Mouse (Mus musculus) left cerebral cortex, adult 6 months (tissue): ENCODE data around the gene Tfb1m. TPM values are rescaled to one million over a fixed set of nuclear protein-coding genes. Genes with fewer than 3 reads are reported as not detected.

Source experiments
- long read RNA-seq, 2 experiments: library from polyadenylated mRNA; unstranded; transcript quantifications; one replicate each; pipeline ENCODE4 v2.0.0; 2019 to 2020
- polyA plus RNA-seq: library from polyadenylated mRNA; unstranded; fragments of <200 nt; fragmentation: Nextera tagmentation; gene quantifications from 2 replicates; pipeline ENCODE4 v1.2.3, GENCODE M21; 2021

Tfb1m gene
- polyA plus RNA-seq = 6.5 and 7.2 TPM in 2 replicates
- long read RNA-seq, experiment 1, transcript Tfb1m-201 (7 exons, 1,402 nt) = major isoform, 13 of 17 reads
- long read RNA-seq, experiment 1, partial matches to known transcripts = 2 of 17 reads
- long read RNA-seq, experiment 1, other reads (novel, unspliced or antisense) = 2 of 17 reads
- long read RNA-seq, experiment 2, partial matches to known transcripts = 0 of 5 reads
- long read RNA-seq, experiment 2, other reads (novel, unspliced or antisense) = 1 of 5 reads

DNA sequence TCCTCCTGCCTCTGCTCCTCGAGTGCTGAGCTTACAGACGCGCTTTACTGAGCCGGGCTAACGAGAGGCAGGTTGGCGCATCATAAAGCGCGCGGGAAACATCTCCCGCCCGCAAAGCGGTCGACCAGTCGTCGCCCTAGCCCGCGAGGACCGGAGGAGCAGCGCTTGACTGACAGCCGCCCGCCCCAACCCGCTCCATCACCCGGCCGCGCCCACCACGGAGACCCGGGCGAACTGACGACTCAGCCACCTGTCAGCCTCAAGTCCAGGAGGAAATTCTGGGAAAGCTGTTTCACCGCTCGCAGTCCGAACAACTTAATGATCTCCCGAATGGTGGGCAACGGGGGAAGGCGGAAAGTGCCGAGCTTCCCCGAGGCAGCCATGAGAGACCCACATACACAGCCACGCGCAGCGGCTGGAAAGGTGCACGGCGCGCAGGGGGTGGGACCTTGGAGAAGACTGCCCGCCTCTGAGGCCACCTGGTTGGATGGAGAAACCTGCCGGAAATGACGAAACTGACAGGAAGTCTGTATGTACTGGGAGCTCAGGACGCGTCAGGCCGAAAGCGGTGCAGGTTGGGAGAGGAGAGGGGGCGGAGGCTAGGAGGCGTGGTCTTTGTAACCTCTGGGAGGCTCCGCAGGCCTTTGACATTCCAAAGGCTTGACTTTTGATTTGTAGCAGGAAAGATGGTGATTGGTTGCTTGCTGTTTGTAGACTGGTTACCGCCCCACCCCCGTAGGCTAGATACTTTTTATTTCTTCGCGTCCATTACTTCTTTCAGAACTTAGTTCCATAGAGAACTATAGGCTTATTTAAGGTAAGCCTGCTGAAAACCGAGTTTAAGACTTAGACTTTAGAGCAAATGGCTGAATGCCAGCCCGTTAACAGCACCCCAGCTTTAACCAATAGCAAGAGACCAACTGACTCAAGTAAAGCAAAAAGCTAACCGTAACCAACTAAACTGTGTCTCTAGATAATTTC lies at the start of gene Tfb1m:
Gene Tfb1m, minus strand, starts transcription at position 451 of the 981 bp plus-strand sequence.

DNA sequence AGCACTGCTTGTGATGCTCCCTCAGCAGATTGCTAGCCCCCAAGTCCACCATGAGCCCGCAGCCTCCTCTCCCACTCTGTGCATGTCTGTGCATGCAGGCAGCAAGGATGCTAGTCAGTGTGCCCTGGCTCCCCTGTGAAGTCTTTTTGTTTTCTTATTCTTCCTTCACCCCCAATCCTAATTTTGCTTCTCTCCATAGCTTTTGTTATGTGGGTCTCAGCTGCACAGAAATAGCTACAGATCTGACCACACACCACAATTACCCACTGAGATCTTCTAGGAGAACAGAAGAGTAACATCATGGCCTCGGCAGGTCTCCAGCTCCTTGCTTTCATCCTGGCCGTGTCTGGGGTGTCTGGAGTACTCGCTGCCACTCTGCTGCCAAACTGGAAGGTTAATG lies 25.3 kb downstream of the Tfb1m start, which contains the start of gene Cldn20:
Gene Cldn20, plus strand, starts transcription at position 301 of the 400 bp plus-strand sequence.

Other genes with a start within 250 kb of the Tfb1m start
- 26.9 and 30.6 TPM in 2 replicates for gene Tiam2, start 231.2 kb downstream of the Tfb1m start, polyA plus RNA-seq
- gene Cldn20, start 25.2 kb downstream of the Tfb1m start, polyA plus RNA-seq = not detected in 2 replicates
- not detected in 2 replicates for gene Nox3, start 138.5 kb upstream of the Tfb1m start, polyA plus RNA-seq